Mouse (Mus musculus) left cerebral cortex, postnatal 14 days (tissue): ENCODE results near the gene Arhgap18. TPM values are rescaled to one million over a fixed set of nuclear protein-coding genes. Genes with fewer than 3 reads are reported as not detected.
A peak's percentile ranks its signal among the peaks of the same experiment; 100 is the strongest.

Experiments used
- DNase-seq, 2 experiments: peaks; one replicate each; pipeline ENCODE4 v3.0.0; 2021 to 2022; ENCODE audit warnings: low spot score in 2 of 2, mixed read lengths in 1 of 2
- intact Hi-C: fragments of 180-260 bp; cut with DNase I; formaldehyde crosslinking; loops from one replicate; pipeline ENCODE4 v1.15.1; 2025
- long read RNA-seq, 2 experiments: library from polyadenylated mRNA; stranded (forward); transcript quantifications; one replicate each; pipeline ENCODE4 v2.0.0; 2021
- total RNA-seq, 2 experiments: library from RNA; stranded (reverse); gene quantifications; 2 replicates each; pipeline ENCODE4 v1.2.3; 2021

The Arhgap18 gene
- 10 to 100 TPM in 1 of 2 experiments, 1 to 10 TPM in 1; 8.9 to 11.0 TPM for total RNA-seq
- long read RNA-seq, experiment 1, partial matches to known transcripts = 0 of 6 reads
- long read RNA-seq, experiment 1, other reads (novel, unspliced or antisense) = 2 of 6 reads
- long read RNA-seq, experiment 2, partial matches to known transcripts = 1 of 11 reads
- long read RNA-seq, experiment 2, other reads (novel, unspliced or antisense) = 6 of 11 reads

GRCm38 (mm10) chr10:26752929-26753567 lies at the start of gene Arhgap18:
Arhgap18 (plus strand) TSS chr10:26753421.
- intact Hi-C loops = loop anchor here (5.0 to 10.0 kb wide), 2 partner anchors 134 to 378 kb away; partner anchors contain the start of gene L3mbtl3
- DNase-seq = no peak

GRCm38 (mm10) chr10:26710458-26711011 lies 42.7 kb upstream of the Arhgap18 start:
- no peak for DNase-seq
- intact Hi-C loops = loop anchor here (1.0 to 5.0 kb wide), 2 partner anchors 180 to 338 kb away; no protein-coding TSS in a partner anchor

GRCm38 (mm10) chr10:26711068-26711467 lies 42.2 kb upstream of the Arhgap18 start:
- DNase-seq = peak; percentile 50 to 73

GRCm38 (mm10) chr10:26713986-26714385 lies 39.2 kb upstream of the Arhgap18 start:
- no peak for DNase-seq
- intact Hi-C loops = loop anchor here (2.0 to 5.0 kb wide), 2 partner anchors 281 to 342 kb away; no protein-coding TSS in a partner anchor

More at GRCm38 (mm10) chr10:26711068-26711467, 42.2 kb upstream of the Arhgap18 start:
- intact Hi-C loops = loop anchor here (1.0 to 5.0 kb wide), 2 partner anchors 179 to 339 kb away; no protein-coding TSS in a partner anchor

GRCm38 (mm10) chr10:26724704-26725103 lies 28.5 kb upstream of the Arhgap18 start:
- no peak for DNase-seq
- intact Hi-C loops = no loop called here

- intact Hi-C loops = no loop called here
- DNase-seq = no peak
Observed at GRCm38 (mm10) chr10:26725255-26725654, 28.0 kb upstream of the Arhgap18 start.

GRCm38 (mm10) chr10:26750827-26751226 lies 2.4 kb upstream of the Arhgap18 start:
- no peak for DNase-seq
- intact Hi-C loops = loop anchor here (5.0 to 10.0 kb wide), 2 partner anchors 136 to 376 kb away; partner anchors contain the start of gene L3mbtl3

GRCm38 (mm10) chr10:26752064-26752928 lies 925 bp upstream of the Arhgap18 start:
- DNase-seq = peak; percentile 71 to 84
- intact Hi-C loops = loop anchor here (5.0 to 10.0 kb wide), 2 partner anchors 135 to 377 kb away; partner anchors contain the start of gene L3mbtl3

GRCm38 (mm10) chr10:26754006-26754405 lies 785 bp downstream of the Arhgap18 start:
- intact Hi-C loops = loop anchor here (5.0 to 10.0 kb wide), 2 partner anchors 133 to 379 kb away; partner anchors contain the start of gene L3mbtl3
- no peak for DNase-seq

- no peak for DNase-seq
- intact Hi-C loops = loop anchor here (10.0 kb wide), 1 partner anchor 382 kb away; the partner anchor contains the start of gene L3mbtl3
Observed at GRCm38 (mm10) chr10:26757231-26757630, 4.0 kb downstream of the Arhgap18 start.

GRCm38 (mm10) chr10:26759469-26759868 lies 6.2 kb downstream of the Arhgap18 start:
- intact Hi-C loops = loop anchor here (10.0 kb wide), 1 partner anchor 385 kb away; the partner anchor contains the start of gene L3mbtl3
- DNase-seq = no peak

GRCm38 (mm10) chr10:26761103-26761502 lies 7.9 kb downstream of the Arhgap18 start:
- intact Hi-C loops = no loop called here
- no peak for DNase-seq

- intact Hi-C loops = no loop called here
- DNase-seq = no peak
Observed at GRCm38 (mm10) chr10:26761991-26762903, 9.0 kb downstream of the Arhgap18 start.

GRCm38 (mm10) chr10:26767196-26767595 lies 14.0 kb downstream of the Arhgap18 start:
- DNase-seq = no peak
- intact Hi-C loops = no loop called here

GRCm38 (mm10) chr10:26768943-26769342 lies 15.7 kb downstream of the Arhgap18 start:
- DNase-seq = no peak
- intact Hi-C loops = no loop called here

- DNase-seq = no peak
- intact Hi-C loops = no loop called here
Observed at GRCm38 (mm10) chr10:26770035-26770434, 16.8 kb downstream of the Arhgap18 start.

- DNase-seq = peak; percentile 49 to 63
- intact Hi-C loops = no loop called here
Observed at GRCm38 (mm10) chr10:26771938-26772623, 18.9 kb downstream of the Arhgap18 start.
